Mouse (Mus musculus): ENCODE results near the gene Asgr1. TPM values are rescaled to one million over a fixed set of nuclear protein-coding genes. Genes with fewer than 3 reads are reported as not detected.

Asgr1 gene
- total RNA-seq, 1 experiment from 2014 or later, result not detected

Other genes starting within 250 kb of the Asgr1 start
- gene Tmem102, start 248.5 kb upstream of the Asgr1 start, total RNA-seq (2017), result not detected in 2 replicates
- not detected in 2 replicates for gene Gm39566, start 238.8 kb upstream of the Asgr1 start, total RNA-seq (2017)
- gene Spem2, start 235.6 kb upstream of the Asgr1 start, total RNA-seq (2017), result not detected in 2 replicates
- gene Spem1, start 231.9 kb upstream of the Asgr1 start, total RNA-seq (2017), result not detected in 2 replicates
- 6.5 and 8.6 TPM in 2 replicates for gene Nlgn2, start 216.3 kb upstream of the Asgr1 start, total RNA-seq (2017)
- 245 and 258 TPM in 2 replicates for gene Tmem256, start 215.6 kb upstream of the Asgr1 start, total RNA-seq (2017)
- 24.6 and 31.0 TPM in 2 replicates for gene Plscr3, start 207.7 kb upstream of the Asgr1 start, total RNA-seq (2017)
- not detected in 2 replicates for gene Tnk1, start 195.4 kb upstream of the Asgr1 start, total RNA-seq (2017)
- gene Tmem95, start 176.1 kb upstream of the Asgr1 start, total RNA-seq (2017), result not detected in 2 replicates
- 0.39 and 0.50 TPM in 2 replicates for gene Kctd11, start 172.7 kb upstream of the Asgr1 start, total RNA-seq (2017)
- 73.1 and 81.7 TPM in 2 replicates for gene Acap1, start 158.5 kb upstream of the Asgr1 start, total RNA-seq (2017)
- 5.5 and 5.9 TPM in 2 replicates for gene 2810408A11Rik, start 153.1 kb upstream of the Asgr1 start, total RNA-seq (2017)
- 26.9 and 32.3 TPM in 2 replicates for gene Neurl4, start 153.0 kb upstream of the Asgr1 start, total RNA-seq (2017)
- gene Gps2, start 140.2 kb upstream of the Asgr1 start, total RNA-seq (2017), result 42.0 and 78.8 TPM in 2 replicates
- gene Eif5a, start 132.1 kb upstream of the Asgr1 start, total RNA-seq (2017), result 854 and 864 TPM in 2 replicates
- not detected in 2 replicates for gene Ybx2, start 118.3 kb upstream of the Asgr1 start, total RNA-seq (2017)
- 0.78 TPM in 1 of 2 replicates, not detected in the other for gene Slc2a4, start 105.9 kb upstream of the Asgr1 start, total RNA-seq (2017)
- not detected in 2 replicates for gene Cldn7, start 89.3 kb upstream of the Asgr1 start, total RNA-seq (2017)
- gene Ctdnep1, start 72.9 kb upstream of the Asgr1 start, total RNA-seq (2017), result 22.1 and 47.1 TPM in 2 replicates
- 41.2 and 47.0 TPM in 2 replicates for gene Elp5, start 71.6 kb upstream of the Asgr1 start, total RNA-seq (2017)
- gene Gabarap, start 62.9 kb upstream of the Asgr1 start, total RNA-seq (2017), result 163 and 255 TPM in 2 replicates
- gene Phf23, start 58.3 kb upstream of the Asgr1 start, total RNA-seq (2017), result 40.9 and 59.2 TPM in 2 replicates
- gene Dvl2, start 53.5 kb upstream of the Asgr1 start, total RNA-seq (2017), result 12.6 and 13.1 TPM in 2 replicates
- gene Acadvl, start 38.7 kb upstream of the Asgr1 start, total RNA-seq (2017), result 43.7 and 46.0 TPM in 2 replicates
- gene Dlg4, start 37.1 kb upstream of the Asgr1 start, total RNA-seq (2017), result 3.0 and 5.2 TPM in 2 replicates
- gene Asgr2, start 38.6 kb downstream of the Asgr1 start, total RNA-seq (2017), result not detected in 2 replicates
- gene Mgl2, start 76.2 kb downstream of the Asgr1 start, total RNA-seq (2017), result 1.1 and 1.5 TPM in 2 replicates
- 7.7 and 7.9 TPM in 2 replicates for gene Clec10a, start 102.1 kb downstream of the Asgr1 start, total RNA-seq (2017)
- 0.49 and 0.78 TPM in 2 replicates for gene Slc16a11, start 158.7 kb downstream of the Asgr1 start, total RNA-seq (2017)
- 4.1 and 4.8 TPM in 2 replicates for gene Slc16a13, start 167.0 kb downstream of the Asgr1 start, total RNA-seq (2017)
- gene Bcl6b, start 175.7 kb downstream of the Asgr1 start, total RNA-seq (2017), result 0.41 and 0.82 TPM in 2 replicates
- gene 0610010K14Rik, start 183.8 kb downstream of the Asgr1 start, total RNA-seq (2017), result 43.5 and 49.9 TPM in 2 replicates
- not detected in 2 replicates for gene Gm21988, start 185.7 kb downstream of the Asgr1 start, total RNA-seq (2017)
- gene Rnasek, start 185.8 kb downstream of the Asgr1 start, total RNA-seq (2017), result 25.7 and 49.9 TPM in 2 replicates
- 0.37 TPM in 1 of 2 replicates, not detected in the other for gene Alox12, start 201.3 kb downstream of the Asgr1 start, total RNA-seq (2017)

Measured in common myeloid progenitor, adult 5-6 weeks (primary cell).